Mouse (Mus musculus): ENCODE data around the gene Atp6v0a1. TPM values are rescaled to one million over a fixed set of nuclear protein-coding genes. Genes with fewer than 3 reads are reported as not detected.

The Atp6v0a1 gene
- polyA plus RNA-seq, 1 experiment from 2014 or later, result 34.4 TPM

DNA sequence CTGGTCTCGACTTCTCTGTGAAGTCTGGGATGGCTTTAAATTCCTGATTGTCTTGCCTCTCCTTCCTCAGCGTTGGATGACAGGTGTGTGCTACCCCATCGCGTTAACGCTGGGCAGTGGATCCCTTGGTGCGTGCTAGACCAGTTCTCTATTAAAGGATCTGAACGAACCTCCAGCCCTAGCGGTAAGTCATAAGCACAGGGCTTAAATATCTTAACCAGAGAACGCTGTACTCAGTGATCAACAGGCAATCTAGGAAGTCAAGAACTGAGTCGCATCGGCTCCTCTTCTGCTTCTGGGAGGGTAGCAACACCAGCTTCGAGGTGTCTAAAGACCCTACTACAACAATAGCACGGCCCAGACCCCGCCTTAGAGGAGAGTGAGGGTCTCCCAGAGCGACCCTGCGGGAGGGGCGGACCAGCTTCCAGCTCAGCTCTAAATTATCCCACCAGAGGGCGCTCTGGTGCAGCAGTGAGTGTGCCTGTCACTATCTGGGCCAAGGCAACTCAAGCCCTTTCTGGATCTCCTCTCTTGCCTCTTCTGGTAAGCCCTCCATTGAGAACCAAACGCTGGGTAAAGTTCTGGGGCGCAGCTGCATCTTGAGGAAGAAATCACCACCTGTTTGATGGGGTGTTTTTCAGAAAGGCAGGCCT lies 26.0 kb upstream of the Atp6v0a1 start:
- Histone ChIP-seq H3K4me1 (no peaks in the 10 kb centered on the region; the same call in 1 of the 2 replicates), H3K9ac (peak overlapping the region; percentile 52; the same call in 1 of the 2 replicates), H3K27ac (no peak overlapping the region), H3K4me3 (peak overlapping the region; percentile 37), H3K4me2 (replicated peaks) (peak overlapping the region; percentile 65), H3K36me3 (no peaks in the 10 kb centered on the region), H3K27me3 (peaks cover 28% of the 10 kb centered on the region), H3K9me3 (no peaks in the 10 kb centered on the region)
- WGBS, result 3% methylated on average over 20 of the region's 20 CpGs
- ATAC-seq (ENCODE audit: low FRiP score, low read depth), result peak; percentile 64; the same call in 1 of the 2 replicates

DNA sequence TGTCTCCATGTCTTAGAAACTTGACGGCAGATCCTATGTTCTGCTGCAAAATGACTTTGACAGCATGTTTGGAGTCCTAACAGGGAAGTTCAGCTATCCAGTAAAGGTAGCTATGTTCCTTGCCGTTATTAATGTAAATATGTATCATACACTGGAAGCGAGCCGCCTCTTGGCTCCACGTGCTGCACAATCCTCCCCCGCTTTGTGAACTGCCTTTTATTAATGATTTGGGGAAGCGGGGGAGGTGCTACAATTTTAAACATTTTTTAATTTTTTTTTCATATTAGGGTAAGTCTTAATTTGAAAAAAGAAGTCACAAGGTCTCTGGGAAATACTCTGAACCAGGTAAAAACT lies 25.5 kb upstream of the Atp6v0a1 start:
- no peak for ATAC-seq (ENCODE audit: low FRiP score, low read depth)
- Histone ChIP-seq H3K4me3 (no peak overlapping the region; the same call in 1 of the 2 replicates), H3K27me3 (peaks cover 28% of the 10 kb centered on the region), H3K9me3 (no peaks in the 10 kb centered on the region), H3K27ac (no peak overlapping the region), H3K4me1 (no peaks in the 10 kb centered on the region; the same call in 1 of the 2 replicates), H3K4me2 (replicated peaks) (peak overlapping the region; percentile 65; the same call in 1 of the 2 replicates), H3K36me3 (no peaks in the 10 kb centered on the region), H3K9ac (no peak overlapping the region)
- whole genome bisulfite sequencing, result 75% methylated on average over 7 of the region's 7 CpGs

DNA sequence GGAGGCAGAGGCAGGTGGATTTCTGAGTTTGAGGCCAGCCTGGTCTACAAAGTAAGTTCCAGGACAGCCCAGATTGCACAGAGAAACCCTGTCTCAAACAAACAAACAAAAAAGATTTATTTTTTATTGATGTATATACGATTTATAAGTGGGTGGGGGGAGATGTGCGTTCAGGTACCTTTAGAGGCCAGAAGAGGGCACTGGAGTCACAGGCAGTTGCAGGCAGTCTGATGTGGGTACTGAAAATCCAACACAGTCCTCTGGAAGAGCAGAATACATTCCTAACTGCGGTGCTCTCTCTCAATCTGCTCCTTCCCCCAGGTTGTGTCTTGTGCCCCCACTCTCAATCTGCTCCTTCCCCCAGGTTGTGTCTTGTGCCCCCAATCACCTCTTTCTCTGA lies 23.6 kb upstream of the Atp6v0a1 start:
- H3K36me3 ChIP-seq, result no peaks in the 10 kb centered on the region
- ATAC-seq (ENCODE audit: low FRiP score, low read depth), result no peak
- no peaks in the 10 kb centered on the region for H3K4me1 ChIP-seq
- H3K9me3 ChIP-seq, result no peaks in the 10 kb centered on the region
- H3K4me2 ChIP-seq (replicated peaks), result no peak overlapping the region
- peaks cover 19% of the 10 kb centered on the region for H3K27me3 ChIP-seq
- H3K4me3 ChIP-seq, result no peak overlapping the region
- 63% methylated on average over 3 of the region's 3 CpGs for WGBS
- H3K9ac ChIP-seq, result no peak overlapping the region
- no peak overlapping the region for H3K27ac ChIP-seq

DNA sequence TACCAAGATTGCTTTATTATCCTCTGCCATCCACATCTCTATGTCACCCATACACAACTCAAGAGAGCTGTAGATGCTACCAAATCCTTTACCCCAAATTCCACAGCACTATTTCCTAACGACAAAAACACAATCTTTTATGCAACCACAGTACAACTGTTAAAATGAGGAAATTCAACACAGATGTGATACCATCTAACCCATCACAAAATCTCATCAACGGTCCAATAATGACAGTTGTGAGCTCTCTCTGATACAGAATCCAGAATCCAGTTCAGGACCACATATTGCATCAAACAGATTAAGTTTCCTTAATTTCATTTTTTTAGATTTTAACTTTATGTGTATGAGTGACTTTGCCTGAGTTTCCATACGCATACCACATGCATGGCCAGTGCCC lies 20.6 kb upstream of the Atp6v0a1 start:
- Histone ChIP-seq H3K27me3 (no peaks in the 10 kb centered on the region), H3K9ac (no peak overlapping the region), H3K4me2 (replicated peaks) (no peak overlapping the region), H3K4me3 (no peak overlapping the region), H3K27ac (no peak overlapping the region), H3K9me3 (no peaks in the 10 kb centered on the region), H3K4me1 (no peaks in the 10 kb centered on the region), H3K36me3 (no peaks in the 10 kb centered on the region)
- 68% methylated on average over 3 of the region's 3 CpGs for WGBS
- no peak for ATAC-seq (ENCODE audit: low FRiP score, low read depth)

DNA sequence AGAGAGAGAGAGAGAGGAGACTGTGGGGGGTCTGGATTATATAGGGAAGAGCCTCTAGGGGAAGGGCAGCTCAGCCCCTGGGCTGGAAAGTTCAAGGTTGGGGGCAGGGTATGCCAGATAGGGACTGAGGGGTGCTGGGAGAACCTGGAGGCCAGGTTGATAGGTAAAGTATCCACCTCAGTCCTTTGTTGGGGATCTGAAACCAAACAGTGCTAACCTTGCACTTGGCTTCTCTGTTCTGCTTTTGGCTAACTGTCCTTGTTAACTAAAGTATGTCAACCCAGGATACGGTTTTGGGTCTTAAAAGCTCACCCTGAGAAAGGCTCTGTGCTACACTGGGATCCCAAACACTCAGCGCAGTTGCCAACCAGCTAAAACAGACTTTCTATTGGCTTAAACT lies 19.6 kb upstream of the Atp6v0a1 start:
- no peak for ATAC-seq (ENCODE audit: low FRiP score, low read depth)
- no peaks in the 10 kb centered on the region for H3K36me3 ChIP-seq
- H3K4me1 ChIP-seq, result no peaks in the 10 kb centered on the region
- no peaks in the 10 kb centered on the region for H3K27me3 ChIP-seq
- WGBS, result 60% methylated on average over 2 of the region's 2 CpGs
- no peak overlapping the region for H3K27ac ChIP-seq
- no peak overlapping the region for H3K4me2 ChIP-seq (replicated peaks)
- no peak overlapping the region for H3K9ac ChIP-seq
- no peaks in the 10 kb centered on the region for H3K9me3 ChIP-seq
- no peak overlapping the region for H3K4me3 ChIP-seq

DNA sequence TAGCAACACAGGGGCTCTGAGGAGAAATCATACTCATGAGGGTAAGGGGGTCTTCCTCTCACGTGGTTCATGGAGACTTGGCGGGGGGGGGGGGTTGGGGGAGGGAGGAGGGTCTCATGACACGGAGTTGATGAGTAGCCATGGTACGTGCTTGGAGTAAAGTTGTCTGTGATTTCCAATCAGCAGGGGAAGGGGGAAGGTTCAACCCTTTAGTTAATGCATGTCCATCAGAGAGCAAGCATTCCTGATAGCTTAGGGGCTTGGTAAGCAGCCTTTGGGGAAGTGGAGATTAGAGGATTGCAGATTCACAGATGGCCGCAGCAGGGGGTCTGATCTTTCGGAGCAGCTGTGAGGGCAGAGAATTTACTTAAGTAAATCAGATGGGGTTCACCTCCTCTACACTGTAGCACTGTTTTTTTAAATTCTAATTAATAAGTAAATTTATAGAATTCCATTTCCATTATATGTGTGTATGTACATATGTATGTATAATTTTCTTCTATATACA lies 18.2 kb upstream of the Atp6v0a1 start:
- ATAC-seq (ENCODE audit: low FRiP score, low read depth), result no peak
- 22% methylated on average over 6 of the region's 6 CpGs for WGBS
- no peak overlapping the region for H3K4me2 ChIP-seq (replicated peaks)
- no peak overlapping the region for H3K27ac ChIP-seq
- H3K4me1 ChIP-seq, result no peaks in the 10 kb centered on the region
- H3K36me3 ChIP-seq, result no peaks in the 10 kb centered on the region
- H3K27me3 ChIP-seq, result 0 out of 2 replicates have a peak, but pooled peaks cover 2% of the 10 kb centered on the region
- no peak overlapping the region for H3K9ac ChIP-seq
- H3K4me3 ChIP-seq, result no peak overlapping the region
- no peaks in the 10 kb centered on the region for H3K9me3 ChIP-seq

DNA sequence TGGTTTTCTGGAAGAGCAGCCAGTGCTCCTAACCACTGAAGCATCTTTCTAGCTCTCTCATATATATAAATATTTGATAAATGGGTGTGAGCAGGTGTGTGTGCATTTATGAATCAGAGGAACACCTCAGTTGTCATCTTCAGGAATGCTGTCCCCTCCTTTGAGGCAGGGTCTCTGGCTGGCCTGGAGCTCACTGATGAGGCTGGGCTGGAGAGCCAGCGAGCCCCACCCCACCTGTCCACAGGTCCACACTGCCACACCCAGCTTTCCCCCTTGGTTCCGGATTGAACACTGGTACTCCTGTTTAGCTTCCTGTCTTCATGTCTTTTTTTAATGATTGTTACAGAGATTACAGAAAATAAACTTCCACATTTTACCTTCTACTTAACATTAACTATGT lies 15.8 kb upstream of the Atp6v0a1 start:
- H3K9ac ChIP-seq, result no peak overlapping the region
- WGBS, result 79% methylated on average over 2 of the region's 2 CpGs
- no peaks in the 10 kb centered on the region for H3K4me1 ChIP-seq
- no peak overlapping the region for H3K4me2 ChIP-seq (replicated peaks)
- 0 out of 2 replicates have a peak, but pooled peaks cover 2% of the 10 kb centered on the region for H3K27me3 ChIP-seq
- no peaks in the 10 kb centered on the region for H3K36me3 ChIP-seq
- no peak overlapping the region for H3K27ac ChIP-seq
- no peak overlapping the region for H3K4me3 ChIP-seq
- no peaks in the 10 kb centered on the region for H3K9me3 ChIP-seq
- ATAC-seq (ENCODE audit: low FRiP score, low read depth), result no peak

DNA sequence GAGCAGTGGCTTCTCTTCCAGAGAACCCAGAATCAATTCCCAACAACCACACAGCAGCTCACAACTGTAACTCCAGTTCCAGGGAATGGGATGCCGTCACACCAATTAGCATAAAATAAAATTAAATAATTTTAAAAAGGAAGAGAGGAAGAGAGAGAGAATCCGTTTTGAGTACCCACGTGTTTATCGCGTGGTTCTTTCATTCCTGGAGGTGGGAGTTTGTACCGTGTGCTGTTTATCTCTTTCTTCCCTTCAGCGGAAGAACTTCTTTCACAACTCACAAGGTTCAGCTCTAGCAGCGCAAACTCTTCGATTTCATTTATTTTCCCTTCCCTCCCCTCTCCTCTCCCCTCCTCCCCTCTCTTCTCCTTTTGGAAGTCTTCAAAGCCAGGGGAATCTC lies 15.0 kb upstream of the Atp6v0a1 start:
- H3K9me3 ChIP-seq, result no peaks in the 10 kb centered on the region
- WGBS, result 62% methylated on average over 9 of the region's 9 CpGs
- ATAC-seq (ENCODE audit: low FRiP score, low read depth), result no peak
- 0 out of 2 replicates have a peak, but pooled peaks cover 2% of the 10 kb centered on the region for H3K27me3 ChIP-seq
- H3K4me3 ChIP-seq, result no peak overlapping the region
- H3K9ac ChIP-seq, result no peak overlapping the region
- no peak overlapping the region for H3K4me2 ChIP-seq (replicated peaks)
- H3K4me1 ChIP-seq, result no peaks in the 10 kb centered on the region
- H3K27ac ChIP-seq, result no peak overlapping the region
- no peaks in the 10 kb centered on the region for H3K36me3 ChIP-seq

DNA sequence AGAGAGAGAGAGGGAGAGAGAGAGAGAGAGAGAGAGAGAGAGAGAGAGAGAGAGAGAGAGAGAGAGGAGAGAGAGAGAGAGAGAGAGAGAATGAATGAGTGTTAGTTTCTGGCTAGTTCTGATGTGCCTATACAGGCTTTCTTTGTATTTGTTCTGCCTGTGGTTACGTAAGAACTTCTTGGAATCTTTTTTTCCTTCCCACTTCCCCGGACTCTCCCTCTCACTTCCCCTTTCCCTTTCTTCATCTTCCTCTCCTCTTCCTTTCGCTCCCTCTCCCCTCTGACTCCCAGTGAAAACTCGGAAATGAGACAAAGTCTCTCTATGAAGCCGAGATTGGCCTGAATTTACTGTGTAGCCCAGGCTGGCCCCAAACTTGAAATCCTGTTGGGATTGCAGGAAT lies 14.6 kb upstream of the Atp6v0a1 start:
- ATAC-seq (ENCODE audit: low FRiP score, low read depth), result no peak
- Histone ChIP-seq H3K4me3 (no peak overlapping the region), H3K4me2 (replicated peaks) (no peak overlapping the region), H3K27me3 (0 out of 2 replicates have a peak, but pooled peaks cover 2% of the 10 kb centered on the region), H3K36me3 (no peaks in the 10 kb centered on the region), H3K27ac (no peak overlapping the region), H3K4me1 (no peaks in the 10 kb centered on the region), H3K9ac (no peak overlapping the region), H3K9me3 (no peaks in the 10 kb centered on the region)
- WGBS, result 74% methylated on average over 5 of the region's 5 CpGs

DNA sequence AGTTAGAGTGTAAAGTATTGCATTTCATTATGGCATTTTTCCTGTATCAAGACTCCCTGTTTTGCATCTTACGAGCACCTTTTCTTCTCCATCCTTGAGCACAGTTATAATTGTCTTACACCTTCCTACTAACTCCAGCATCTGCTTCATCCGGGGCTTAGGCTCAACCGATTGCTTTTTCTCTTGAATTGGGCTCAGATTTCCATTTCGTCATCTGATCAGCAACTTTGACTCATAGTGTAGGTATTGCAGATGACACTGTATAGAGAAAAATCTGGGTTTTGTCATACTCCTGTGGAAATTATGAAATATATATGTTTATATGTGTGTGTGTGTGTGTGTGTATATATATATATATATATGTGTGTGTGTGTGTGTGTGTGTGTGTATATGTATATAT lies 12.8 kb upstream of the Atp6v0a1 start:
- Histone ChIP-seq H3K4me3 (no peak overlapping the region), H3K4me2 (replicated peaks) (no peak overlapping the region), H3K9me3 (no peaks in the 10 kb centered on the region), H3K36me3 (no peaks in the 10 kb centered on the region), H3K27ac (no peak overlapping the region), H3K27me3 (0 out of 2 replicates have a peak, but pooled peaks cover 7% of the 10 kb centered on the region), H3K9ac (no peak overlapping the region), H3K4me1 (no peaks in the 10 kb centered on the region)
- no peak for ATAC-seq (ENCODE audit: low FRiP score, low read depth)
- WGBS, result 77% methylated on average over 4 of the region's 4 CpGs

DNA sequence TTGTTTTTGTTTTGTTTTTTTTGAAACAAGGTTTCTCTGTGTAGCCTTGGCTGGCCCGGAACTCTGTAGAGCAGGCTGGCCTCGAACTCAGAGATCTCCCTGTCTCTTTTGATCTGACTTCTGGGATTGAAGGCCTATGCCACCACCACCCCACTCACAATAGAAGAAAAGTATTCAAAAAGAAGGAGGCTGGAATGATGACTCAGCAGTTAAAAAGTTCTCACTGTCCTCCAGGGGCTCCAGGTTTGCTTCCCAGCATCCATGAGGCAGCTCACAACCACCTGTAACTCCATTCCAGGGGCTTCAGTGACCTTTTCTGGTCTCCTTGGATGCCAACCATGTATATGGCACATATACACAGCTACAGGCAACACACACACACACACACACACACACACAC lies 10.4 kb upstream of the Atp6v0a1 start:
- Histone ChIP-seq H3K36me3 (no peaks in the 10 kb centered on the region), H3K27me3 (0 out of 2 replicates have a peak, but pooled peaks cover 7% of the 10 kb centered on the region), H3K4me2 (replicated peaks) (no peak overlapping the region), H3K9ac (no peak overlapping the region), H3K27ac (no peak overlapping the region), H3K9me3 (no peaks in the 10 kb centered on the region), H3K4me3 (no peak overlapping the region), H3K4me1 (no peaks in the 10 kb centered on the region)
- WGBS, result 83% methylated on average over 2 of the region's 2 CpGs
- no peak for ATAC-seq (ENCODE audit: low FRiP score, low read depth)

DNA sequence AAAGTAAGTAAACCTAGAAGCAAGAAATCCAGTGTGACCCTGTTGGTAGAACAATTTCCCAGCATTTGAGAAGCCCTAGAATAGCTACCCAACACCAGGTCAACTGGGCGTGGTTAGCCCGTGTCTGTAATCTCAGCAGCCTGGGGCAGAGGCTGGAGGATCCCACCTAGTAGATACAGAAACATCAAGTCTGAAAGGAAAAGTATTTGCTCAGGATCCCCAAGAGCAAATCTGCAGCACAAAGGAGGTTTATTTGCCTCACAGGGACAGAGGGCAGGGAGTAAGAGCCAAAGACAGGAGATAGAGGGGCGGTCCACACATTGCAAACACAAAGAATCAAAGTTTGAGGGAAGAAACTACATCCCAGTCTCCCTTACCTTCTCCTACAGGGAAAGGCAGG lies 10.0 kb upstream of the Atp6v0a1 start:
- H3K4me3 ChIP-seq, result no peak overlapping the region
- WGBS, result 64% methylated on average over 3 of the region's 3 CpGs
- no peak overlapping the region for H3K9ac ChIP-seq
- H3K9me3 ChIP-seq, result no peaks in the 10 kb centered on the region
- H3K4me1 ChIP-seq, result no peaks in the 10 kb centered on the region
- no peak for ATAC-seq (ENCODE audit: low FRiP score, low read depth)
- no peak overlapping the region for H3K4me2 ChIP-seq (replicated peaks)
- 0 out of 2 replicates have a peak, but pooled peaks cover 7% of the 10 kb centered on the region for H3K27me3 ChIP-seq
- H3K36me3 ChIP-seq, result no peaks in the 10 kb centered on the region
- no peak overlapping the region for H3K27ac ChIP-seq

Data from limb, embryonic 13.5 days (tissue).